Mouse (Mus musculus) liver, embryonic 14.5 days (tissue): Measurements from ENCODE around the gene Lbp. TPM values are rescaled to one million over a fixed set of nuclear protein-coding genes. Genes with fewer than 3 reads are reported as not detected.

Source experiments
- ATAC-seq: fragments of 200-750 bp; cut with Nextera tagmentation; 2 replicates; pipeline ENCODE4 v1.8.0; 2017; ENCODE audit warnings: moderate number of reproducible peaks, mild to moderate bottlenecking, moderate library complexity; ENCODE audit not compliant: insufficient read depth
- DNase-seq, 3 experiments: peaks; one replicate each; pipeline ENCODE4 v3.0.0-alpha.2; 2012 to 2013; ENCODE audit warnings: low read depth in 3 of 3, low spot score in 3 of 3
- H3K27ac ChIP-seq: fragments of 300-500 bp; sonication (generic); 2 replicates; pipeline ENCODE4 v1.5.1; 2014; ENCODE audit warnings: moderate library complexity, mild to moderate bottlenecking, control low read depth, inconsistent platforms
- H3K27me3 ChIP-seq: fragments of 300-500 bp; sonication (generic); 2 replicates; pipeline ENCODE4 v1.6.1; 2014; ENCODE audit warnings: mild to moderate bottlenecking, low read length, moderate library complexity; ENCODE audit not compliant: control insufficient read depth, insufficient read depth
- H3K36me3 ChIP-seq: fragments of 300-500 bp; sonication (generic); replicated peaks from 2 replicates; pipeline ENCODE4 v1.6.1; 2014; ENCODE audit warnings: low read depth; ENCODE audit not compliant: control insufficient read depth, insufficient read depth
- H3K4me1 ChIP-seq, 2 experiments: fragments of 200-500 bp in 1 of 2; fragments of 300-500 bp in 1 of 2; sonication (generic) in 1 of 2; replicated peaks; 2 replicates each; pipeline ENCODE4 v1.6.1; 2012 to 2014; ENCODE audit warnings: antibody characterized with exemption in 1 of 2, inconsistent platforms in 1 of 2, low read length in 1 of 2; ENCODE audit not compliant: control insufficient read depth in 2 of 2, insufficient read depth in 2 of 2
- H3K4me2 ChIP-seq: fragments of 300-500 bp; sonication (generic); 2 replicates; pipeline ENCODE4 v1.6.1; 2014; ENCODE audit warnings: low read depth, mild to moderate bottlenecking, control low read depth, moderate library complexity
- H3K4me3 ChIP-seq, 2 experiments: fragments of 200-500 bp in 1 of 2; fragments of 300-500 bp in 1 of 2; sonication (generic) in 1 of 2; 2 replicates each; pipeline ENCODE4 v1.5.1; 2012 to 2014; ENCODE audit warnings: low read depth in 2 of 2, low read length in 2 of 2, mild to moderate bottlenecking in 2 of 2, control low read depth in 1 of 2, inconsistent platforms in 1 of 2, moderate library complexity in 1 of 2; ENCODE audit not compliant: insufficient read depth in 1 of 2
- H3K9ac ChIP-seq: fragments of 300-500 bp; sonication (generic); replicated peaks from 2 replicates; pipeline ENCODE4 v1.6.1; 2014; ENCODE audit warnings: mild to moderate bottlenecking, control low read depth, moderate library complexity
- H3K9me3 ChIP-seq: fragments of 300-500 bp; sonication (generic); 2 replicates; pipeline ENCODE4 v1.6.1; 2016; ENCODE audit warnings: low read length, mixed read lengths; ENCODE audit not compliant: control insufficient read depth
- CTCF ChIP-seq: IDR thresholded peaks from 2 replicates; pipeline ENCODE4 v1.5.1; 2016; ENCODE audit warnings: antibody characterized with exemption, low read depth, control low read depth
- EP300 ChIP-seq: IDR thresholded peaks from 2 replicates; pipeline ENCODE4 v1.6.1; 2016; ENCODE audit warnings: antibody characterized with exemption, low read depth
- WGBS: fragments of 180-500 bp; shearing (Covaris S2); extraction: QIAGEN DNeasy Blood & Tissue Kit; methylation state at CpG from one replicate; pipeline ENCODE4 v1.1.7; 2014; ENCODE audit not compliant: insufficient replicate concordance; 5-methylcytosine and 5-hydroxymethylcytosine counted together
- polyA plus RNA-seq, 2 experiments: library from polyadenylated mRNA; depleted of rRNA in 1 of 2; stranded (reverse) in 1 of 2; unstranded in 1 of 2; fragments of >200 nt; fragmentation: Nextera tagmentation in 1 of 2; extraction: Ambion mirVana in 1 of 2; gene quantifications; 2 replicates each; pipeline versions ENCODE4 v1.2.1 to v1.2.3; 2012 to 2014

The Lbp gene
- polyA plus RNA-seq, 2 experiments: 22.9 to 31.6 TPM

DNA sequence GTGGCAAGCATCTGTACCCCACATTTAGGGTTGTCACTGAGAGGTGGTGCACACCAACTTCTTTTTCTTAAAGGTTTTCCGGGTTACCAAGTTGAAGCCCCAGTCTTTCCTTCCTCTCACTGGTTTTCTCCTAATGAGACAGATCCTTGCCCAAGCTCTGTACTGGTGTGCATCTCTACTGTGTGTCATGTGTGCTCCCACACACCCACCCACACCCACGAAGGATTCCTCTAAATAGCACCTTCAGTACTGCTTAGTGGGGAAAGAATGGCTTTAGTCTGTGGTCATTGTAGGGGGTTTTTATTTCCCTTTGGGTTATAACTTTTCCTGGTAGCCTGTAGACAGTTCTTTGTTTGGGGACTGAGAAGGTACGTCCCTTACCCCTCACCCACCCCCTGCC lies 41.4 kb upstream of the Lbp start:
- no peaks in the 10 kb centered on the region for H3K4me1 ChIP-seq
- H3K9me3 ChIP-seq: no peaks in the 10 kb centered on the region
- 45% methylated on average over 3 of the region's 3 CpGs for WGBS
- no peak for TF ChIP-seq CTCF
- no peak for TF ChIP-seq EP300
- H3K4me2 ChIP-seq: no peak overlapping the region
- H3K4me3 ChIP-seq: no peak overlapping the region
- ATAC-seq (no peak), DNase-seq (no peak)
- no peaks in the 10 kb centered on the region for H3K27me3 ChIP-seq
- no peak overlapping the region for H3K27ac ChIP-seq
- H3K9ac ChIP-seq: no peak overlapping the region
- no peaks in the 10 kb centered on the region for H3K36me3 ChIP-seq

DNA sequence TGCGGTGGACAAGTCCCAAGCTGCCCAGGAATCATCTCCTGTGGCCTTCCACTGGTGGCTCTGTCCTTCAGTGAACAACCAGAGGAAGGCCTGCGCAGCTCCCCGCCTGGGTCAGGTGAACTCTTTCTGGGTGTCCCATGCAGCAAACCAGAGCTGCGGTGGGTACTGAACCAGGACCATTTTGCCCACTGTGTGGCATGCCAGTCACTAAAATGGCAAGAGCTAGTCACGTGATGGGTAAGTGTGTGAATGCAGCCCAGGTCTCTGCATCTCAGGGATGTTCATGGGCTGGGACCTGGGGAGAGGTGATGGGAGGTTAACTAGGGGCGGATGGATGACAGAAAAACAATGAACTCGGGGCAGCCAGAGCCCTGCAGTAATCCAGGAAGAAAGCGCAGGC lies 36.3 kb upstream of the Lbp start:
- ATAC-seq (no peak), DNase-seq (no peak)
- Histone ChIP-seq H3K27me3 (no peaks in the 10 kb centered on the region), H3K9me3 (no peaks in the 10 kb centered on the region), H3K36me3 (no peaks in the 10 kb centered on the region), H3K9ac (no peak overlapping the region), H3K4me2 (no peak overlapping the region), H3K4me3 (no peak overlapping the region), H3K4me1 (no peaks in the 10 kb centered on the region), H3K27ac (no peak overlapping the region)
- WGBS: 68% methylated on average over 8 of the region's 8 CpGs
- no peak for TF ChIP-seq CTCF
- TF ChIP-seq EP300: no peak

DNA sequence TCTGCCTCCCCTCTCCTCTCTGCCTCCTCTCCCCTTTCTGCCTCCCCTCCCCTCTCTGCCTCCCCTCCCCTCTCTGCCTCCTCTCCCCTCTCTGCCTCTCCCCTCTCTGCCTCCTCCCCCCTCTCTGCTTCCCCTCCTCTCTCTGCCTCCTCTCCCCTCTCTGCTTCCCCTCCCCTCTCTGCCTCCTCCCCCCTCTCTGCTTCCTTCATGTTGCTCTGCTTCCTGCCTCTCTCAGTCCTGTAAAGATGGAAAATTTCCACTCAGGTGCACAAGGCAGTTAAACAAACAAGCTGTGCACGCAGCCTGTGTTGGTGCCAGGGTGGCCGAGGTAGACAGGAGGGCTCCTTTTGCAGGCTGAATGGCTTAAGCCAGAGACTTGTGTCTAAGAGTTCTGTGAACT lies 32.6 kb upstream of the Lbp start:
- H3K9me3 ChIP-seq: no peaks in the 10 kb centered on the region
- H3K36me3 ChIP-seq: no peaks in the 10 kb centered on the region
- TF ChIP-seq CTCF (no peak), EP300 (no peak)
- 21% methylated on average over 2 of the region's 2 CpGs for WGBS
- no peak for DNase-seq
- H3K4me3 ChIP-seq: no peak overlapping the region
- H3K27me3 ChIP-seq: no peaks in the 10 kb centered on the region
- no peaks in the 10 kb centered on the region for H3K4me1 ChIP-seq
- no peak for ATAC-seq
- H3K27ac ChIP-seq: no peak overlapping the region
- no peak overlapping the region for H3K9ac ChIP-seq
- no peak overlapping the region for H3K4me2 ChIP-seq

DNA sequence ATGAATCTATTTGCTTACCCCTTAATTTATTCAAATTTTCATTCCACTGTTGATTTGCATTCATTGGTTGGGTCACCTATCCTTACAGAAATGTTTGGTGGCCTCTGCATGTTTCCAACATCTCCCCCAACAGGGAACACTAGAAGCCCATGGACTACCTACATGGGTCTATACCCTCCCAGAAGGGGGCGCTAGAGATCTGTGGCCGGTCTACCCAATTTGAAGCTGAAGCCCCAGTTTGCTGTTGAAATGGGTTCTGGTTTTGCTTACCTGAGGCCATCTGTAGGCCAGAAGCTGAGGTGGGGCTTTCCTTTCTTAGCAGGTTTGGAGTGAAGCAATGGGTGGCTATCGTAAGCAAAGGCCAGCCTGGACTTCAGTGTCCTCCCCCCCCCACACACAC lies 30.9 kb upstream of the Lbp start:
- Histone ChIP-seq H3K4me1 (no peaks in the 10 kb centered on the region), H3K27ac (no peak overlapping the region), H3K27me3 (no peaks in the 10 kb centered on the region), H3K4me2 (no peak overlapping the region), H3K9ac (no peak overlapping the region), H3K9me3 (no peaks in the 10 kb centered on the region), H3K36me3 (no peaks in the 10 kb centered on the region), H3K4me3 (no peak overlapping the region)
- 73% methylated on average over 3 of the region's 3 CpGs for WGBS
- no peak for ATAC-seq
- no peak for DNase-seq
- TF ChIP-seq CTCF: peak; percentile 51
- TF ChIP-seq EP300: no peak

DNA sequence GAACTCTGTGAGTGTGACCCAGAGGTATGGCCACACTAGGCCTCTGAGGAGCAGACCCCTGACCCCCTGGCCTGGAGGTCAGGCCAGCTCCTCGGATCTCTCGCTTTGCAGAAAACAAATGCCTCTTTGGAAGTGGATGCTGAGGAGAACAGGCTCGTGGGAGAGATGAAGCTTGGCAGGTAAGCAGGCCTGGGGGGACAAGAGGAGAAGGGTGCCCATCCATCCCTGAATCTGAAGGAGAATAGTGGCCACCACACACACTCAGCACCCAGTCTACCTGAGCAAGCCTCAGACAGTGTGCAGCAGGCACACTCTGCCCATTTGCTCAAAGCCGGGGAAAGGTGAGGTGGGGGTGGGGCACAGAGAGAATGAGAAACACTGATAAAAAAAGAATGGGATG lies 30.5 kb upstream of the Lbp start:
- TF ChIP-seq EP300 (no peak), CTCF (no peak)
- ATAC-seq: no peak
- H3K27me3 ChIP-seq: no peaks in the 10 kb centered on the region
- H3K9ac ChIP-seq: no peak overlapping the region
- DNase-seq: no peak
- no peaks in the 10 kb centered on the region for H3K36me3 ChIP-seq
- no peak overlapping the region for H3K4me2 ChIP-seq
- H3K4me3 ChIP-seq: no peak overlapping the region
- no peak overlapping the region for H3K27ac ChIP-seq
- H3K9me3 ChIP-seq: no peaks in the 10 kb centered on the region
- no peaks in the 10 kb centered on the region for H3K4me1 ChIP-seq
- 73% methylated on average over 4 of the region's 4 CpGs for WGBS

DNA sequence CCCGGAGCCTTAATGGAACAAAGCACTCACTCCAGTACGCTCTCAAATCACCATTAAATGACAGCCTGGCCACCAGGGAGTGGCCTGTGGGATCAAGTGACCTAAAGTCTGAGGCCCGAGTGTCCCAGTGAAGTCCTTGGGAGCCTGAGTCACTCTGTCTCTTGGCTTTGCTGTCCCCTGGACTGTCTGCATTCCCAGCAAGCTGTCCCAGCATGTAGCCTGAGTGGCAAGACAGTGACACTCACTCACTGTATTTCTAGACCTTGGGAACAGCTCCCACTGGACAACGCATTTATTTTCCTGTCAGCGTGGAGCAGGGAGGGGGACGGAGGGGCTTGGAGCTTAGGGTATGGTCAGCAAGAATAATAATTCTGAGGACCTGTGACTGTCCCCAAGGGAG lies 29.8 kb upstream of the Lbp start:
- H3K27me3 ChIP-seq: no peaks in the 10 kb centered on the region
- no peak overlapping the region for H3K4me3 ChIP-seq
- no peak overlapping the region for H3K9ac ChIP-seq
- DNase-seq: no peak
- no peaks in the 10 kb centered on the region for H3K9me3 ChIP-seq
- H3K27ac ChIP-seq: no peak overlapping the region
- no peak for ATAC-seq
- H3K4me2 ChIP-seq: no peak overlapping the region
- TF ChIP-seq CTCF: no peak
- no peak for TF ChIP-seq EP300
- no peaks in the 10 kb centered on the region for H3K4me1 ChIP-seq
- no peaks in the 10 kb centered on the region for H3K36me3 ChIP-seq
- 67% methylated on average over 6 of the region's 6 CpGs for WGBS
